Mouse (Mus musculus) A20 (cell line): ENCODE data around the gene Smg7.

Experiments
- DNase-seq: peaks from one replicate; pipeline ENCODE4 v3.0.0-alpha.2; 2011; ENCODE audit warnings: low read depth, low spot score

Gene Smg7

DNA sequence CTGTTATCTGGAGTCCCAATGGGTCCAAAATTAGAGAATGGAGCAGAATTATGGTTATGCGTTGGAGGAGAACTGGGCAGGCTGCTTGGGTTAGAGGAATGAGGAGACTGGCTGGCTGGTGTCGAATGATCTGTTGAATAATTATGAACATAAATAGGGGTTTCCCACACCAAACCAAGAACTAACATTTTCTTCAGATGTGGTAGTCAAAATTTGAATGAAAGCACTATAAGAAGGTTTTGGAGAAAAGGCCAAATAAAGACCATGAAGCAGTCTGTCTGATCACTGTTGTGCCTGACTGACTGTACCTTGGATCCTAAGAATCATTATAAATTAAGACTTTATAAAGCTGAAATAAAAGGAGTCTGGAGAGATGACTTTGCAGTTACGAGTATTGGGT is 62.1 kb downstream of the Smg7 start:
- DNase-seq = no peak

DNA sequence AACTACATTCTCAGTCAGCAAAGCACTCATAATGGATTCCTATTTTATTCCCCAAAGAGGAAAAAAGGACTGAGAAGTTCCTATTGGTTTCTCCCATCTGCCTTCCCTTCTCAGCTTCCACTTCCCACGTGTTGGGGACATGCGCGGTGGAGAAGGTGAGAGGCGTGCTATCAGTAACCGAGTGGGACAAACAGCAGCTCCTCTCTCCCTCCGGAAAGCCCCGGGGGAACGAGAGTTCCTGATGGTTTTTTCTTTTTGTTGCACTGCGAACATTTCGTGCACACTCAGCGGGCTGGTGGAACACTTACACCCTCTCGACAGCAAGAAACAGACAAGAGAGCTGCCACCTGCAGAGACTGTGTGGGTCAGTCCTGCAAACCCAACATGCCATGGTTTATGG is 63.6 kb downstream of the Smg7 start:
- DNase-seq = no peak

DNA sequence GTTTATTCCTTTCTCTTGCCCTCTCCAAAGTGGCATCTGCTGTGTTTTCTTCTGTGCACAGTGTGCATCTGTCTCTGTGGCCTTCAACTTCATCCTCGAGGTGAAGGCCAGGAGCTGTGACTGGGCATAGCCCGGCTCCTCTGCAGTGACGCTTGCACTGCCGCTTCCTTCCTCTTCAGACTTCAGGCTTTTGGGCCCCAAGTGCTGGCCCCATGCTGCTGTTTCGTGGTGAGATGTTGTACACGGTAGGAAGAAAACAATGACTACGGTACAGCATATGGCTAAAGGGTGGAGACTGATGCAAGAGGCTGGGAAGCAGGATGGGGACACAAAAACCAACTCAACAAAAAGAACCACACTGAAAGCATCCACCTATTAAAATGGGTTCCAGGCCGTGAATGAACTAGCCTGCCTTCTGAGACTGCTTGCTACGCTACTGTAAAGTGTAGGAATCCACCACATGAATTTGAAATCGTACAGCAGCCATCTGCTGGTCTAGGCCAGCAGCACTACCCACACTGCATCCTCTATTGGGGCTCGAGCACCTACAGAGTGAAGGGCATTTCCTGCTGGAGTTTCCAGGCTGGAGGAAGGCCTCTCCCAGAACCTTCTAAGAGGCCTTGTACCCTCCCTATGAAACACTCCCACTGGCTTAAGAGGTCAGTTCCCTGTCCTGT is 64.3 kb downstream of the Smg7 start:
- no peak for DNase-seq

DNA sequence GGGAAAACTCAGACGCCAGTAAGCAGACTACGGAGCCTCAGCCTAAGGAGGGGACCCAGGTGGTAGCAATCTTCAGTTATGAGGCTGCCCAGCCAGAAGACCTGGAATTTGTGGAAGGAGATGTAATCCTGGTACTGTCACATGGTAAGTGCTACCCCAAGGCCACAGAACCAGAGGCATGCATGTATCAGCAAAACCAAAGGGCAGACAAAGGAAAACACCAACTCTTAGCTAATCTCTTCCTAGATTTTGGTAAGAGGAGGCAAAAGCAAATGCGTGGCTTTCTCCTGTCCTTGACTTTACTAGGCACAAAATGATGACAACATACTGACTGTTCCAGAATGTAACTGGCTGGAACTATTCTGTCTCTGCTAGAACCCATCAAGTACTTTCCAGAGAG is 67.4 kb downstream of the Smg7 start:
- no peak for DNase-seq

DNA sequence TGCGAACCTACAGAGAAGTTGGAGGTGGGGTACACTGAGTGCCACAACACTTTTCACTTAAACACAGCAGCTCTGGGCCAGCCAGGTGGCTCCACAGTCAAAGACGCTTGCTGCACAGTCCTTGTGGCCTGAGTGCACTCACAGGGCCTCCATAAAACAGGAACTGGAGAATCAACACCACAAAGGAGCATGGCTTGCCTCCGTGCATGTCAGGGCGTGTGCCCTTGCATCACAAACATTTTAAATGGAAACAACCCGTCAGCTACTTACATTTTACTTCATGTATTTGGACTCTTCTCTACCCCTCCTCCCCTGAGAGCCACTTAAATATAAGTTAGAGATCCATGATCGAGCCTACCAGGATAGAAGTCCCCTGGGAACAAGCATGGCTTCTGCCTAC is 70.1 kb downstream of the Smg7 start:
- peak; percentile 59 for DNase-seq

DNA sequence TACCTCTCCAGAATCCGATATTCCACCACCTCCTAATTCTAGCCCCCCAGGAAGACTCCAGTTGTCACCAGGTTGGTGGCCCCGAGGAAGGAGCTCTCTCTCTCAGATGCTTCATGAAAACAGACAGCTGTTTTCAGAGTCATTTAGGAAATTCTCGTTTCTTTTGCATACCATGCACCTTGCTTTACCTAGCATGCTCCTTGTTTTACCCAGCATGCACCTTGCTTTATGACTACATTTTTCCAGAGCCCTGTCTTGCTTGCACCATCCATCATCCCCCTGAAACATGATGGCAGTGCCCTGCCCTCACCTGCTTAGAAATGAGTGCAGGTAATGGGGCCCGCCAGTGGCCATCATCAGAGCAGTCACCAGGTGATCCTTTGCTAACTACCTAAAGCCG is 70.8 kb downstream of the Smg7 start:
- DNase-seq = no peak

DNA sequence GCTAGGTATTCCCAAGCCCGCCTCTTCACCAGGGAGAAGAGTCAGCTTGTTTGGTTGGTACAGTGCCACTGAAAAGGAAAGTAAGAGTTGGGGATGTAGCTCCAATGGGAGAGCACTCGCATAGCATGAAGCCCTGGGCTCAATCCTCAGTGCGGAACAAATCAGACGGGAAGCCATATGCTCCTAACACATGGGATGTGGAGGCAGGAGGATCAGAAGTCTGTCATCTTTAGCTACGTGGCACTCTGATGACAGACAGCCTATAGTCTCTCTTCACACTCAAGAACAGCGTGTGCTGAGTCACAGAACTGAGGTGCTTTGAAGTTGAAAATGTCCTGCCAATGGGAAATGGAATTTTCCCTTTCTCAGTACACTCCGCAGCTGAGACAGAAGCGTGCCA is 71.4 kb downstream of the Smg7 start:
- no peak for DNase-seq

DNA sequence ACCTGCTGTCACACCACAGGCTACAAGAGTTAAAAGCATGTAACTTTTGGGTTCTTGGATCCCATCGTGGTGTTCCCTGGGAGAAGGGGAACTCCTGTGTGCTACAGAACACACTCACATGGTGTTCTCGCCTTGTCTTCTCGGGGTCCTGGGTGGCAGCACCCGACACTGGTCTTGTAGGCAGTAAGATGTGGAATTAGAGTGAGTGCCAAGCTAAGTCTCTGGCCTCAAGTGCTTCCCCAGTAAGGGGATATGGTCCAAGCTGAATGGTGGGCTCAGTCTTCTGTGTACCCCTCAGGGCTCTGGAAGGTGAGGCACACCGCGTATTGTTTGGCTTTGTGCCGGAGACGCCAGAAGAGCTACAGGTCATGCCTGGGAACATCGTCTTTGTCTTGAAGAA is 72.4 kb downstream of the Smg7 start:
- no peak for DNase-seq

DNA sequence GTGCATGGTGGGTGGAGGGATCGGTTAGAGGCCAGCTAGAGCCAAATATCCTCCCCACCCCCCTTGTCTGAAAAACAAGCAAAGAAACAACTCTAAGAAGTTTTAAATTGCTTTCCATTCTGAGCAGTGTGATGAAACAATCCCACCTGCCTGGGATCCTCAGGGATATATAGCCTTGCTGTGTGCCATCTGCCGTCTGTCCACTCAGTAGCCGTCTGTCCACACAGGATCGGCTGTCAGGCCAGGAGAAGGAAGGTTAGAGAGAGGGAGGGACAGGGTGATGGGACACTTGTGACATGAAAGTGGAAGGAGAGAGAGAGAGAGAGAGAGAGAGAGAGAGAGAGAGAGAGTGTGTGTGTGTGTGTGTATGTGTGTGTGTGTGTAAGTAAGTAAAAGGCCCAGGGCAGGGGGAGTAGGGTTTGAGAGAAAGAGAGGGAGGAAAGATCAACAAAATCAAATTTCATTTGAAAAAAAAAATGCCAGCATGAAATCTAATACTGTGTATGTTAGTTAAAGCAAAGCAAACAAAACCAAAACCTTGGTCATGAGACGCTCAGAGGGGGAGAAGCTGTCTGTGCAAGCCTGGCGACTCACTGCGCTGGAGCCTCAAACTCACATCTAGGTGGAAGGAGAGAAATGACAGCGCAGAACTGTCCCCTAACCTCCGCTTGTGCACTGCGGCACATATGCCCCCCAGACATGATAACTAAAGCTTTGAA is 73.7 kb downstream of the Smg7 start:
- no peak for DNase-seq

DNA sequence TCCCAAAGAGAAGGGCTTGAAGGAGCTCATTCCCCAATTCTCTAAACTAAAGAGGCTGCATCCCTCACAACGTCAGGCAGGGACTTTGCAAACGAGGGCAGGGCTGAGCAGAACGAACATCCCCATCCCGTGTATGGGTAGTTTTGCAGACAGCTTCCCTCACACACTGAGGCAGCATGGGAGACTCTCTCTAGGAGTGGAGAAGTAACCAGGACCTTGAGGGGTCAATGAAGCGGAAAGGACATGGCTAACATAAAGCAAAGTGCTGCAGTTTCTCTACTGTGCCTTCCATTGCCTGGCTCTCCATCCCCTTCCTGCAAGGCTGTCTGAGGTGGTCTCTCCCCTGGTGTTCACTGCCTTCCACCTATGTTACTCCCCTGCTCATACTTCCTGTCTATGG is 74.3 kb downstream of the Smg7 start:
- no peak for DNase-seq

DNA sequence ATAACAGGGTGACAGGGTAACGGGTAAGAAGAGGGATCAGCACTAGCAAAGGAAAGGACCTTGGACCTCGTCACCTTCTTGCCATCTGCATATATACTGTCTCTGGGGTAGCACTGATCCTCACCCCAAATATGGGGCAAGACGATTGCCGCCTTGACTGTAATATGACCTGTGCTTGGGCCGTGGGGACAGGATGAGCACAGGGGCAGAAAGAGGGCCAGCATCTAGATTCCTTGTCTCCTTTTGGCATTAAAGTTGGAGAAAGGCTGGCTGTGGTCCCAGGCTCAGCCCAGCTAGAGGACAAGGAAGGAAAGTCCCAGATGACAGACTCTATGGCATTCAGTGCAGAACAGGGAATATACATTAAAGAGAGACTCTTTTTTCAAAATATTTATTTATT is 76.0 kb downstream of the Smg7 start:
- no peak for DNase-seq

DNA sequence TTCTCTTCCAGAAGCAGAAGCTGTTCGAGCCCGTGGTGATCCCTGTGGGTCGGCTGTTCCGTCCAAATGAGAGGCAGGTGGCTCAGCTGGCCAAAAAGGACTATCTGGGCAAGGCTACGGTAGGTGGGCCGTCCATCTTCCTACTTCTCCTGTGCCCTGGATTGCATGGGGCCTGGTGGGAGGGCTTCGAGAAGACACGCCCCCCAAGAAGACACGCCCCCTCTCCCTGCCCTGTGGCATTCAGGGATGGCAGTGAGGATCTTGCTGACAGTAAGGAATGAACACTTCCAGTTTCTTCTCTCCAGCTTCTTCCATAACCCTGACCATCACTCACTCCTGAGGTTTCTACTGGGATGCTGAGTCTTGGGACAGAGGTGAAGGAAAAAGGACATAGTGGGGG is 78.2 kb downstream of the Smg7 start:
- no peak for DNase-seq

DNA sequence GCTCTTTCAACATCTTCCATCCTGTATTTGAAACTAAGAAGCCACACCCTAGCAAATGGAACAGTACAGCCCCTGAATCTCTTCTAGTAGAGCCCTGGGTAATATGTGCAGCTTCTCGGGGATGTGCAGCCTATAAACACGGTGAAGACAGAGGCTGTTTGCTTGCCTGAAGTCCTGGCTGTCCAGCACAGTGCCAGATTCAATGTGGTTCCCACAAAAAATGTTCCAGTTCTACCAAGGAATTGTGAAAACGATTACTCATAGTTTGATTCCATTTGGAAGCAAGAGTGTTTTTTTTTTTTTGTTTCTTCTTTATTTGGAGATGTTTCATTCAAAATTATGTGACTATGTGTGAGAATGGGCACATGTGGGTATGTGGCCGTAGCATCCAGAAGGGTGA is 80.7 kb downstream of the Smg7 start:
- no peak for DNase-seq

DNA sequence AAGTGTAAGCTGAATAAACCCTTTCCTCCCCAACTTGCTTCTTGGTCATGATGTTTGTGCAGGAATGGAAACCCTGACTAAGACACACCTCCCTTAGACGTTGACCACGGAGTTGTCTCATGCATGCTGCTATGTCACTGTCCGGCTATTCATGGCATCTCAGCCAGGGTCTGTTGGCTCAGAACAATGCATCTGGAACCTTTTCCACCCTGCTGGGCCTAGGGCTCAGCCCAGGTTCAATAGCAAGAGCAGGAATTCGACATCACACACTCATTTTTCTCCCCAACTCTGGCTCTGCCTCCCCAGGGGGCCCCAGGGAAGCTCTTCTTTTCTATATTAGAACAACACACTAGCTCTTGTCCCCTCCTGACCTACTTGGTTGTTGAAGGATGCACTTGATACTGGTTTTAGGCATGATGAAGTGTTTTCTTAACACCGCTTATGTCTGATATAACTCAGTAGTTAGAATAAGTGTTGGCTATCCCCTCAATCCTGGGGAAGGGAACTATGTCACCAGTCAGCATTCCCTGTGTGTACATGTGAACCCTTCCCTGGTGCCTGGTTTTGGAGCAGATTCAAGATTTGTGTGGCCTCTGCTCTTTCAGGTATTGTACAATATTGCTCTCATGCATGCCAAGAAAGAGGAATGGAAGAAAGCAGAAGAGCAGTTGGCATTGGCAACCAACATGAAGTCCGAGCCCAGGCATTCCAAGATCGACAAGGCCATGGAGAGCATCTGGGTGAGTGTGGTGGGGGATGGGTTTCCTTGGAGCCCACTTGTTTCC is 81.3 kb downstream of the Smg7 start:
- DNase-seq = no peak

DNA sequence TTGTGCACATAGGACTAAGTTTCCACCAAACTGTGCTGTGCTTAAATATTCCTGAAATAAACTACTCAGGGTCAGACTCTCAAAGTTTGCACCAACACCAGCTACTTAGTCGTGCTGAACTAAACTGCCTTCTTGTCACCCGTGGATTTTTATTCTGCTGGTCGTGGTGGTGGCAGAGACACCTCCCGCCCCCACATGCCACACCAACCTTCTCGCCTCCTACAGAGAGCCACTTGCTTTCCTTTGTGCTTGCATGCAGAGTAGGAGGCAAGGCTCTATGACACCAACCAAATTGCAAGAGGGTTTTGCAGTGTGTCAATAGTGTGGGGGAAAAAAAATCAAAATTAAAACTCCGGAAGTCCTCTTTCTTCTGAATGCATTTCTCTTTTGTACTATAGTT is 82.9 kb downstream of the Smg7 start:
- DNase-seq = no peak

DNA sequence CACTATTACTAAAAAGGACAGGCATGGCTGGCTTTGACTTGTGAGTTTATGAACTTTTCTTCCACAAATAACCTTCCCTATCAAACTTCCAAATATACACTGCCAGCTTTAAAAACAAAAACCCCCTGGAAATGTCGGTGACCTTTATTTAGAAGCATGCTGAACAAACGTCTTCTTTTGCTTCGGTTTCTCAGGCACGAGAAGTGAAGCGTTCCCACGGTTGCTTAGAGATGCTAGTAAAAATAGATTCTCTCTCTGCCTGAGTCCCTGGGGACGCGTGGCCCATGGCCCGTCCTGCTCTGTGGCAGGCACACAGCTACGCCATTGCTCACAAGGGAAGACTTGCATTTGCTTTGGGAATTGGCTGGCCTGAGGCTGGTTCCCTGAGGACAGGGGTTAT is 84.7 kb downstream of the Smg7 start:
- peak; percentile 77 for DNase-seq

DNA sequence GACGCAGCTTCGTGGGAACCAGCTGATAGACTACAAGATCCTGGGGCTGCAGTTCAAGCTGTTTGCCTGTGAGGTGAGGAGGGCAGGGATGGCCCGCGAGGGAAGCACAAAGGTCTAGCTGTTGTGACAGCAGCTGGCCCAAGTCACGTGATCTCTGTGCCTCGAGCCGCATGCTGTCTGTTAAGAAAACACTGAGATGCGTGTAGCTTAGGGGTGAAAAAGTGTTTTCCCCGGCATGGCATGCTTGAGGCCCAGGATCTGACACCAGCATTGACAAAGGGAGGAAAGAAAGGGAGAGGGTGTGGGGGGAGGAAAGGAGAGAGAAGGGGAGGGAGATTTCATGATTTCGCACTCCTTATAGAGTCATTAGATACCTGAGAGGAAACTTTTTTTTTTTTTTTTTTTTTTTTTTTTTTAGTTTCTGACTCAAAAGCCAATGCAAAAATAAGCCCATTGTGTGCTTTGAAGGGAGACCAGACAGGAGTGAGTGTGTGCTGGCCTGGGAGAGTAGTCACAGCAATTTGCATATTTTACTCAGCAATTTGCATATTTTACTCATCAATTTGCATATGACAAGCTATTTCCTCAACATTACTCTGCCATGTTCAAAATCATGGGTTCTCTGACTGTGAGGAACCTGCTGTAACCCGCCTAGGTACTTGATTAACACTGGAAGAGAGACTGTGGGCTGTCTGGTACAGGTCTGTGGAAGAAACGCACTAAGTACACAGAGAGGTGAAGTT is 85.2 kb downstream of the Smg7 start:
- peak; percentile 72 for DNase-seq

DNA sequence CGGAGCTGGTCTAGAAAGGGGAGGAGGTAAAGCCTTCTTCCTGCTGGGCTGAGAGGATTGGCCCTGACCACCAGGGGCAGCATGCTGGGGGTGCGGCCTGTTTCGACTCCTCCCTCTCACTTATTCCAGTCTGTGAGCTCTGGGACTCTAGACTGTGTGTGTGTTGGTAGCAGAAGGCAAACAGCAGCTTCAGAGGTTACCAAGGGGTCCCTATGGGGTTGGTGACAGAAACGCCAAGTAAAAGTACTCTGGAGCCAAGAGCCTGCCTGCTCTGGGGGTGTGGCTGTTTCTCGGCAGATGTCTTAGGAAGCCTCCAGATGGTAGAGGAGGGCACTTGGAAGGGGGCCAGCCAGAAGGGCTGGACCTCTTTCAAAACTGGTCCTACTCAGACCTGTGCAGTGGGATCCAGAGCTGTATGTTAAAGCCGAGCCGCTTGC is 87.2 kb downstream of the Smg7 start:
- DNase-seq = peak; percentile 35

DNA sequence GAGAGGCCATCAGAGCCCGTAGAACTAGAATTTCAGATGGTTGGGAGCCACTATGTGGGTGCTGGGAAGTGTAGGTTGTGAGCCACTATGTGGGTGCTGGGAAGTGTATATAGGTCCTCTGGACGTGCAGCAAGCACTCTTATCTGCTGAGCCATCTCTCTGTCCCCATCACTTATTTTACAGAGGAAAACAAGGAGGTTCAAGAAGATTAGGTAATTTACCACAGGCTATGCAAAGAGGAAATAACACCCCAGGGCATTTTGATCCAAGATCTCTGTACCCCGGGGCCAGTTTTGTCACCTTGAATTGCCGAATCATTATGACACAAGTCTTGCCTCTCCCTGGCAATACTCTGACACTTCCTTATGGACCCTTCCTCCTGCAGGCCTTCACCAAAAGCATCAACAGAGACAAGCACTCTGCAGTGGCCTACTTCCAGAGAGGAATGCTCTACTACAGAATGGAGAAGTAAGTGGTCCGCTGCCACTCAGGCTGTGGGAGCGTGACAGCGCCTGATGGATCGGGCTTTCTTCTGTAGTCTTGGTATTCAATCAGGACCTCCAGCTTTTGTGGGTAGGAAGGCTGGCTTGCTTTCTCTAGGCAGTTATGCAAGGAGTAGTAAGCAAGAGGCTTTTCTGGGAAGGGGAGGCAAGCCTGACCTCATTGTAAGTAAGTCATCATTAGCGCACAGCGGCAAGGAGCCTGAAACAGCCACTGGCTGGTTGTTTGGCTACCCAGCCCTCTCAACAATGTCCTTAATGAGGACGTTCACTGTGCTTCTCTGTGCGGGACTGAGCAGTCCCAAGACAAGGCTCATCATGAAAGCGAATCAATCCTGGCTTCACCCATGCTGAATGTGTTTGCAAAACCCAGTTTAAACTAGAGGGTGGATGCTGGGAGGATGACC is 91.7 kb downstream of the Smg7 start:
- DNase-seq = no peak

DNA sequence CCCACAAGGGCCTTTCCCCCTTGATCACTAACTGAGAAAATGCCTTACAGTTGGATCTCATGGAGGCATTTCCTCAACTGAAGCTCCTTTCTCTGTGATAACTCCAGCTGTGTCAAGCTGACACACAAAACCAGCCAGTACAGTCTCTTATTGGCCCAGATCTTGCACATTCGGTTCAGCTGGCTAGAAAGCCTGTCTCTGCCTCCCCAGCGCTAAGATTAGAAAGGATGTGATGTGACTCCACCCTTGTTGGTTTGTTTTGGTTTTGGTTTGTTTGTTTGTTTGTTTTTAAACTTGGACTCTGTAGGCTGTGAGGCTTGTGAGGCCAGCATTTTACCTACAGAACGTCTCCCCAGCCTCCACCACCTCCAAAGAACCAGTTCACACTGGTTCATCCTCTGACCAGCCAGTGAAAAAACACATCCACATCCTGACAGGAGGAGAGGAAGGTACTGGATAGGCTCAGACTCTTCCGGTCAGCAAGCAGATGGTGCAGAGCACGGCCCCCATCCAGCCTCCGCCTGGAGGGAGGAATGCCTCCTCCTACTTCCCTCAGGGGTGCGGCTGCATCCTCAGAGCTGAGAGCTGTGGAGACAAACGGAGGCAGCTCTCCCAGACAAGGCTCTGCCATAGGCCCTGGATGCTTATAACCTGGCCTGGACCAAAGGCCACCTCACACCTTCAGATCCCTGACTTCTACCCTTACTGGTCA is 92.7 kb downstream of the Smg7 start:
- no peak for DNase-seq

DNA sequence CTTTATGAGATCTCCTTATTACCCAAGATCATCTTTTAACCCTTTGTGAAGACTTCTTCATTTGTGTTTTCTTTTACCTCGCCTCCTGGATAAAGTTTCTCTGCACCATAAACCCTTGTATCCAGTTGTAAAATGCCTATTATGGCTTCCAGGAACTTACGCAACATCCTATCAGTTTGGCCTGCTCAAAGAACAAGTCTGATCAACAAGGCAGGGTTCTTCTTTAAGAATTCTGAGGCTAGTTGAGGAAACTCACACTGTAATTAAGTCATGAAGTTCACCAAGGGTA is 94.1 kb downstream of the Smg7 start:
- no peak for DNase-seq
